Mouse (Mus musculus): ENCODE results near the gene Adora3.
A peak's percentile ranks its signal among the peaks of the same experiment; 100 is the strongest.
"Not testable (repeated sequence)": the region's sequence is repeated elsewhere in the genome, so short reads cannot be mapped to it uniquely, and the experiment has no call there.

Gene Adora3

GRCm38 (mm10) chr3:105907956-105908655, 37.4 kb downstream of the Adora3 start:
- no peak for DNase-seq

- no peak for DNase-seq
Observed at GRCm38 (mm10) chr3:105908976-105909375, 38.3 kb downstream of the Adora3 start.

- DNase-seq = no peak
Observed at GRCm38 (mm10) chr3:105910519-105911190, 40.0 kb downstream of the Adora3 start.

GRCm38 (mm10) chr3:105912097-105912880, 41.6 kb downstream of the Adora3 start:
- no peak for DNase-seq

- DNase-seq = no peak
Observed at GRCm38 (mm10) chr3:105913839-105914681, 43.4 kb downstream of the Adora3 start.

GRCm38 (mm10) chr3:105915281-105915680, 44.6 kb downstream of the Adora3 start:
- no peak for DNase-seq

GRCm38 (mm10) chr3:105916455-105916854, 45.8 kb downstream of the Adora3 start:
- DNase-seq = not testable (repeated sequence)

GRCm38 (mm10) chr3:105917656-105918354, 47.1 kb downstream of the Adora3 start:
- DNase-seq = no peak

- DNase-seq = no peak
Observed at GRCm38 (mm10) chr3:105918355-105918745, 47.7 kb downstream of the Adora3 start.

GRCm38 (mm10) chr3:105920743-105921142, 50.1 kb downstream of the Adora3 start:
- not testable (repeated sequence) for DNase-seq

GRCm38 (mm10) chr3:105921959-105922358, 51.3 kb downstream of the Adora3 start:
- DNase-seq = no peak

- DNase-seq = no peak
Observed at GRCm38 (mm10) chr3:105924616-105925015, 54.0 kb downstream of the Adora3 start.

GRCm38 (mm10) chr3:105927561-105928194, 57.0 kb downstream of the Adora3 start:
- no peak for DNase-seq

- no peak for DNase-seq
Observed at GRCm38 (mm10) chr3:105928195-105928569, 57.5 kb downstream of the Adora3 start.

GRCm38 (mm10) chr3:105928781-105929180, 58.1 kb downstream of the Adora3 start:
- DNase-seq = no peak

GRCm38 (mm10) chr3:105929821-105930220, 59.2 kb downstream of the Adora3 start:
- no peak for DNase-seq

GRCm38 (mm10) chr3:105931095-105931494, 60.4 kb downstream of the Adora3 start:
- no peak for DNase-seq

GRCm38 (mm10) chr3:105932240-105933071, 61.8 kb downstream of the Adora3 start, which contains the start of gene I830077J02Rik:
Gene I830077J02Rik (minus strand): TSS chr3:105932664.
- DNase-seq = no peak

GRCm38 (mm10) chr3:105933926-105934325, 63.3 kb downstream of the Adora3 start:
- no peak for DNase-seq

GRCm38 (mm10) chr3:105935033-105935432, 64.4 kb downstream of the Adora3 start:
- peak; percentile 25 for DNase-seq

GRCm38 (mm10) chr3:105936111-105936510, 65.5 kb downstream of the Adora3 start:
- DNase-seq = no peak

Measured in right cerebral cortex, postnatal 14 days (tissue).